Mouse (Mus musculus): ENCODE measurements around the gene Psma3. TPM values are rescaled to one million over a fixed set of nuclear protein-coding genes. Genes with fewer than 3 reads are reported as not detected.
A peak's percentile ranks its signal among the peaks of the same experiment; 100 is the strongest.
"Not testable (repeated sequence)": the region's sequence is repeated elsewhere in the genome, so short reads cannot be mapped to it uniquely, and the experiment has no call there.

Psma3 gene
- total RNA-seq, 2 experiments from 2014 or later = 244 to 255 TPM

DNA sequence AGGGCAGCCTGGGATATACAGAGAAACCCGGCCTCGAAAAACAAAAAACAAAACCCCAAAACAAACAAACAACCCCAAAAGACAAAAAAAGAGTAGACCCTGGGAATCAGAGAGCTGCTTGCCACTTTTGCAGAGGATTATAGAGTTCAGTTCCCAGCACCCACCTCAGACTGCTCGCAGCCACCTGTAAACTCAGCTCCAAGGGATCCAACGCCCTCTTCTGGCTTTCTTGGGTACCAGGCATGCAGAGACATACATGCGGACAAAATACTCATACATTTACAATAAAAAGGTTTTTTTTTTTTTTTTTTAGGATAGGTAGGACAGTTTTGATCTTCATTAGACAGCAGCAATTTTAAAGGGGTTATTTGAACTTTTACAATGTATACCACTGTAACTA is 22.8 kb downstream of the Psma3 start:
- DNase-seq (ENCODE audit: extremely low spot score in 1 of 2, low spot score in 2 of 2) = no peak
- intact Hi-C loops (cut with DNase I) = no loop called here

DNA sequence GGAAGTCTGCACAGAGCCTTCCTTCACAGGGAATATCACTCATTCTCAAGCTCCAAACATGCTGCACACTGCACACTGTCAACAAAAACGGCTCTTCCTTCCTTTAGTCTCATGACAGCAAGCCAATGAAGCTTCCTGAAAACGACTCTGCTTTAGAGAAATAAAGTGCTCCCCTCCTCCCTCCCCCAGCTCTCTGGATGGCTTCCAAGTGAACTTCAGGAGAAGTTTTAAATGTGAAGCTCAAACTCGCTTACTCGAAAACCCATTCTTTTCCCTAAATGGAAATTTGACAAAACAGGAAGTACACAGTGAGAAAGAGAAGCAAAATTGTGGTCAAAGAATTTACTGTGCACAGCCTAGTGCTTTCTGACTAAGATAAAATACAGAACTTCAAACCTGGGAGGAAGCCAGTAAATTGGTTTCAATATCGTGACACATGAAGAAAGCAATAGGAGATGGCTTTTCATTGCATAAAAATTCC is 25.0 kb downstream of the Psma3 start:
- peak in 1 of 2 experiments; percentile 55 for DNase-seq (ENCODE audit: extremely low spot score in 1 of 2, low spot score in 2 of 2)
- intact Hi-C loops (cut with DNase I) = no loop called here

DNA sequence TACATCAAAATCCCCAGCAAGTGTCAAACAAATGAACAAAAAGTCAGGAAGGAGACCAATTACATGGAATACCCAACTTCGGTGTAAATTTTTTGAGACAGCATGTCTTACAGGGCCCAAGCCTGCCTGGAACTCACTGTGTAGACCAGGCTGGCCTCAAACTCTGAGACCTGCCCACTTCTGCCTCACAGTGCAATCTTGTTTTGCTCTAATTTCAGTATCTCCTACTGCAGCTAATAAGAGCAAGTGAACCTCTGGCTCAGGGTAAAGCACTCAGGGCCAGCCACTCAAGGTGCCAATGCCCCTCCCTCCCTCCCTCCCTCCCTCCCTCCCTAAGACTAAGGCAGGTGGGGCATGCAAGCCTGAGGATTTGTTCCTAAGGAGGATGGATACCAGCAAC is 25.9 kb downstream of the Psma3 start:
- no peak for DNase-seq (ENCODE audit: extremely low spot score in 1 of 2, low spot score in 2 of 2)
- intact Hi-C loops (cut with DNase I) = no loop called here

- no peak for DNase-seq (ENCODE audit: extremely low spot score in 1 of 2, low spot score in 2 of 2)
- intact Hi-C loops (cut with DNase I) = no loop called here
Measured at GRCm38 (mm10) chr12:71001456-71001855, 27.0 kb downstream of the Psma3 start.

DNA sequence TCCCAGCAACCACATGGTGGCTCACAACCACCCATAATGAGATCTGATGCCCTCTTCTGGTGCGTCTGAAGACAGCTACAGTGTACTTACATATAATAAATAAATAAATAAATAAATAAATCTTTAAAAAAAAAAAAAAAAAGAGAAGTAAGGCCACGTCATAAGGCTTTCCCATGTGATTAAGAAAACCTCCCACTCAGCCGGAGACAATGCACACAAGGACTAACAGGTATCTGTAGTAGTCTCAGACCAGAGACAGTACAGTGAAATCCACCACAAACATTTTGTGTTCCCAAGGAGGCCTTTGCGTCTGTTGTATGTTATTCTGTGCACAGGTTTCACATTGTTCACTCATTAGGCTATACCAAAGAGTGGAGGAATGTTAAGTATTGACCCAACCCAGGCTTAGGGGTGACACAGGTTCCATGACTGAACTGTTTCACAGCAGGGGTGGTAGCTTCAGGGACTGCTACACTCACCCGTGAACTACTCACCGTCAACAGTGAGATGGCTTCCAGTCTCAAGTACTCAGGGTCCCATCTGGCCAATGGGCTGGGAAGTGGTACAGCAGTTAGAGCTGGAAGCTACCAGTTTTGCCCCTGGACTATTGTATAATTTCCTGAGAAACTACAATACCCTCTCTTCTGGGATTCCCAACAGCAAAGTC is 29.5 kb downstream of the Psma3 start:
- intact Hi-C loops (cut with DNase I) = no loop called here

GRCm38 (mm10) chr12:71006141-71006540 is 31.7 kb downstream of the Psma3 start:
- DNase-seq (ENCODE audit: extremely low spot score in 1 of 2, low spot score in 2 of 2) = no peak
- intact Hi-C loops (cut with DNase I) = no loop called here

More for the DNA sequence above, 29.5 kb downstream of the Psma3 start:
- no peak for DNase-seq (ENCODE audit: extremely low spot score in 1 of 2, low spot score in 2 of 2)

DNA sequence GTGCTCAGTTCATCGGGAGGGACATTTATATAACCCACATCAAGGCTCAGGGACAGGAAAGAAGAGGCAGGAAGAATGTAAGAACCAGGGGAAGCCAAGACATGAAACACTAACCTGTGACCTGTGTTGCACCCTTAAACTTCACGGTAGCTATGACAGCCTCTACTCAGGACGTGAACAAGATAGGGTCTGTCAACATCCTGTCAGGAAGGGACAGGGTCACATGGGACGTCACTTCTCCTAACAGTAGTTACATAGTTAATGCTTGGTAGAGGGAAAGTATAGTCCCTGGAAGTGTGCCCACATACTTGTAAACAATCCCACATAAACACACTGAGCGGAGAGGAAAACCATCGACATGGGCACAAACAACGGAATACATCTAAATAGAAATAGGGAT is 32.5 kb downstream of the Psma3 start:
- intact Hi-C loops (cut with DNase I) = no loop called here
- no peak for DNase-seq (ENCODE audit: extremely low spot score in 1 of 2, low spot score in 2 of 2)

DNA sequence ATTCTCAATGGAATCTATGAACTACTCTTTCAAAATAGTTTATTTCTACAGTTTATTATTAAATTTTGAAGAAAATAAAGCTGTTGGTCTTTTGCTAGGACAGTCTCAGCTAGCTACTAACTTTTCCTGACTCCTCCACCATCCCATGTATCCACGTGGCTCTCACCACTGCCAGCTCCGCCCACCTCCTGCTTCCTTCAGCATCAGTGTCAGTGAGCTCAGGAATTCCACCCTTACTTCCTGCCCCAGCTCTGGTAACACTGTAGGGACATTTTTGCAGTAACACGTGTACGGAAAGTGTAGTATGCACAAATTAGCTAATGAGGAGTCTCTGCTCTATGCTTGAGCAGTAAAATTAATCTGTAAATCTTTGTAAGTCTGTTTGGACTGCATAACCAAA is 35.3 kb downstream of the Psma3 start:
- peak in 1 of 2 experiments; percentile 70 for DNase-seq (ENCODE audit: extremely low spot score in 1 of 2, low spot score in 2 of 2)

GRCm38 (mm10) chr12:71014845-71015362 is 40.5 kb downstream of the Psma3 start:
- intact Hi-C loops (cut with DNase I) = loop anchor here (5.0 kb wide), 1 partner anchor 37 kb away; no protein-coding TSS in a partner anchor
- DNase-seq (ENCODE audit: extremely low spot score in 1 of 2, low spot score in 2 of 2) = peak in 1 of 2 experiments; percentile 87

More for the DNA sequence above, 35.3 kb downstream of the Psma3 start:
- intact Hi-C loops (cut with DNase I) = no loop called here

GRCm38 (mm10) chr12:71015363-71016210 is 41.2 kb downstream of the Psma3 start, which contains the start of gene Arid4a:
Gene Arid4a, plus strand, starts transcription at chr12:71015990.
- intact Hi-C loops (cut with DNase I) = loop anchor here (5.0 kb wide), 1 partner anchor 37 kb away; no protein-coding TSS in a partner anchor
- peak; percentile 98 to 100 for DNase-seq (ENCODE audit: extremely low spot score in 1 of 2, low spot score in 2 of 2)

DNA sequence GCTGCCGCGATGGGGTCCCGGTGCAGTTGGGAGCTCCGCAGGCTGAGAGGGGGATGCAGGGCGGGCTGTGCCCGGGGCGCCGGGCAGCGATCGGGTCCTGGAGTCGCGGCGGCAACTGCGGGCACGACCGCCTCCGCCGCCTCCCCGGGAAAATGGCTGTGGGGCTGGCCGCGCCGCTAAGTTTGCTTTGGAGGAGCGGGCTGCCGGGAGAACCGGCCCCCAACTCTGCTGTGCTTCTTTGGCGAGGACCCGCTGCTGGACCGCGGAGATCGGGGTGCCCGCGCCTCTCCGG is 41.7 kb downstream of the Psma3 start:
- DNase-seq (ENCODE audit: extremely low spot score in 1 of 2, low spot score in 2 of 2) = no peak
- intact Hi-C loops (cut with DNase I) = loop anchor here (5.0 kb wide), 1 partner anchor 36 kb away; no protein-coding TSS in a partner anchor

DNA sequence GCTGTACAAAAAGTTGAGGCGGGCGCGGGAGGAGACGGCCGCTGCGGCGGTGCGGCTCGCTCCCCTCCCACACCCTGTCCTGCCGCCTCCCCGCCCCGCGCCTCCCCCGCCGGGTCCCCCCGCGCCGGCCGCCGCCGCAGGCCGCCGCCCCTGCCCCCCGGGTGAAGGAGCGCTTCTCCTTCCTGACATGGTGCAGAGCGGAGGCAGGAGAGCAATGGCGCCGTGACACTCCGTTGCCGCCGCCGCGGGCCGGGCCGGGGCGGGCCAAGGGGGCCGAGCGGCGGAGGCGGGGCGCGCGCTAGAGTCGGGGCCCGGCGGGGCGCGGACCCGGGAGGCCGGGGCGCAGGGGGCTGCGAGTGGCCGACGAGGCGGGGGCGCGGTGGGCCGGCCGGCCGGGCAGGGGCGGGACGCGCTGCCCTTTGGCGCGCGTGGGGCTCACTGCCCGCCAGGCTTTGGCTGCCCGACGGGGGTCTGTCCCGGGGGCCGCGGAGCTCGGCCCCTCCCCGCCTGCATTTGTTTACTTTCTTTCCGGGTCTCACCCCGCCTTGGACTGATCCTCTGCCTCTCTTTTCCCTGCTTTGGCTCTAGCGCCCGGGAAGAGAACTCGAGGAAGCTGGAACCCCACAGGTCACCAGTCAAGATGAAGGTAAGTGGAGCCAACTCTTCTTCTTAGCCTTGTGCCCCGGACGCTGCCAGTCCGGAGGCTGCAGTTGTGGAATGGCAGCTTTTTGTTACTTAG is 42.3 kb downstream of the Psma3 start:
- intact Hi-C loops (cut with DNase I) = loop anchor here (5.0 kb wide), 1 partner anchor 36 kb away; no protein-coding TSS in a partner anchor
- peak in 1 of 2 experiments; percentile 65 for DNase-seq (ENCODE audit: extremely low spot score in 1 of 2, low spot score in 2 of 2)

DNA sequence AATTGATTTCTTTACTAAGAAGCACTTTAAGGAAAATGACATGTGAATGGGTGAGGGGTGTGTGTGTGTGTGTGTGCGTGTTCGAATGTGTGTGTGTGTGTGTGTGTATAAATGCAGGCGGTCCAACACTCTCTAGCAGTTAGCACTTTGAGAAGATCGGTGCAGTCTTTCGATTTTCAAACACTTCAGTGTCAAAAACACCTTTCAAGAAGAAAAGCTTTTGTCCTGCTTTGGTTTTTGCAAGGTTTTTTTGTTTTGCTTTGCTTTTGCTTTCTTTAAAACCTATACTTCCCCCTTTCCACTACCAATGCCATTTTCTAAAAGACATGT is 42.8 kb downstream of the Psma3 start:
- intact Hi-C loops (cut with DNase I) = loop anchor here (5.0 kb wide), 1 partner anchor 35 kb away; no protein-coding TSS in a partner anchor
- no peak for DNase-seq (ENCODE audit: extremely low spot score in 1 of 2, low spot score in 2 of 2)

GRCm38 (mm10) chr12:71017827-71018226 is 43.4 kb downstream of the Psma3 start:
- intact Hi-C loops (cut with DNase I) = loop anchor here (5.0 kb wide), 1 partner anchor 34 kb away; no protein-coding TSS in a partner anchor

GRCm38 (mm10) chr12:71019211-71019610 is 44.8 kb downstream of the Psma3 start:
- intact Hi-C loops (cut with DNase I) = loop anchor here (5.0 kb wide), 1 partner anchor 33 kb away; no protein-coding TSS in a partner anchor
- DNase-seq (ENCODE audit: extremely low spot score in 1 of 2, low spot score in 2 of 2) = no peak

More at GRCm38 (mm10) chr12:71017827-71018226, 43.4 kb downstream of the Psma3 start:
- no peak for DNase-seq (ENCODE audit: extremely low spot score in 1 of 2, low spot score in 2 of 2)

DNA sequence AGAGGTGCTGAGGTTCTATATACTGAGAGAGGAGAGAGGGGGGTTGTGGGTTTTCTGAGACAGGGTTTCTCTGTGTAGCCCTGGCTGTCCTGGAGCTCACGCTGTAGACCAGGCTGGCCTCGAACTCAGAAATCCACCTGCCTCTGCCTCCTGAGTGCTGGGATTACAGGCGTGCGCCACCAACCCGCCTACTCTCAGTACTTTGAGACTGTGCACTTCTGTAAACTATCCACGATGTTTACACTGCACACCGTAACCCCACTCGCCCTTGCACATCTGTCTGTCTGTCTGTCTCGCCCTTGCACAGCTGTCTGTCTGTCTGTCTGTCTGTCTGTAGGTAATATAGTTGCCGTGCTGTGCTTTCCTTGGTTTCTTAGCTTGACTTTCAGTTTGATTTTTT is 50.0 kb downstream of the Psma3 start:
- intact Hi-C loops (cut with DNase I) = no loop called here

GRCm38 (mm10) chr12:71028265-71028664 is 53.8 kb downstream of the Psma3 start:
- DNase-seq (ENCODE audit: extremely low spot score in 1 of 2, low spot score in 2 of 2); intact Hi-C loops (cut with DNase I): not testable (repeated sequence)

More for the DNA sequence above, 50.0 kb downstream of the Psma3 start:
- DNase-seq (ENCODE audit: extremely low spot score in 1 of 2, low spot score in 2 of 2) = no peak

DNA sequence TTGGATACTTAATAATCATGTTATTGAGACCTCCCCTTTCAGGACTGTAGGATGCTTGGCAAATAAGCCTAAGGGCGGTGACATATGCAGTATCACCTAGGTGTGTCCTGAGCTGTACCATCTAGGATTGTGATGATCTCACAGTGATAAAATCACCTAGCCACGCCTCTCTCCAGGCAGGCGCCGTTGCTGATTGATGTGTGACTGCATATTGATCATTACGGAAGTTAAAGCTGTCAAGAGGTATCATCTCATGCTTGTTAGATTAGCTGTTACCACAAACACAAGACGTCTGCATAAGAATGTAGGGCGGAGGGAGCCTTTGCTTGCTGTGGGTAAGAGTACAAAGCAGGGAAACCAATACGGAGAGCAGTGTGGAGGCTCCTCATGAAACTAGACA is 55.8 kb downstream of the Psma3 start:
- no peak for DNase-seq (ENCODE audit: extremely low spot score in 1 of 2, low spot score in 2 of 2)
- intact Hi-C loops (cut with DNase I) = no loop called here

GRCm38 (mm10) chr12:71030722-71031121 is 56.3 kb downstream of the Psma3 start:
- DNase-seq (ENCODE audit: extremely low spot score in 1 of 2, low spot score in 2 of 2) = no peak
- intact Hi-C loops (cut with DNase I) = no loop called here

Data from left cerebral cortex, postnatal 10 days (tissue).